Mouse (Mus musculus) ovary, postnatal 36 days (tissue): Measurements from ENCODE around the gene Rnf215.
"Not testable (repeated sequence)": the region's sequence is repeated elsewhere in the genome, so short reads cannot be mapped to it uniquely, and the experiment has no call there.

ENCODE experiments used
- DNase-seq: peaks from one replicate; pipeline ENCODE4 v3.0.0; 2022; ENCODE audit warnings: low spot score, mixed read lengths

The Rnf215 gene

DNA sequence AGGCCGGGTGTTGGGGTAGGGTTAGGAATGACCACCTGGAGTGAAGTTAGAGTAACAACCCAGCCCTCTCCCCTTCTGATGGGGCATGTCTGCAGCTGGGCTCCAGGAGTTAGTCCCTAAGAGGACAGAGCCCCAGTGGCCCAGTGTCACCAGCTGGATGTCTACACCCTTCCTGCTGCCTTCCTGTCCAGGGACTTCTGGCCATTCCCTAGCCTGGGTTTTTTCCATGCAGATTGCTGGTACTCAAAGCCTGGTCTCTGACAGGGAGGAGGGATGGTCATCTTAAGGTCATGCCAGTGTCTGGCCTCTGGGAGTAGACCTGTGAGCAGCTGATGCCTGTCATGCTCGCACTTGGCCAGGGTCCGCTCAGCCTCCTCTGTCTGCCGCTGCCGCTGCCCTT is 13.1 kb downstream of the Rnf215 start:
- no peak for DNase-seq

DNA sequence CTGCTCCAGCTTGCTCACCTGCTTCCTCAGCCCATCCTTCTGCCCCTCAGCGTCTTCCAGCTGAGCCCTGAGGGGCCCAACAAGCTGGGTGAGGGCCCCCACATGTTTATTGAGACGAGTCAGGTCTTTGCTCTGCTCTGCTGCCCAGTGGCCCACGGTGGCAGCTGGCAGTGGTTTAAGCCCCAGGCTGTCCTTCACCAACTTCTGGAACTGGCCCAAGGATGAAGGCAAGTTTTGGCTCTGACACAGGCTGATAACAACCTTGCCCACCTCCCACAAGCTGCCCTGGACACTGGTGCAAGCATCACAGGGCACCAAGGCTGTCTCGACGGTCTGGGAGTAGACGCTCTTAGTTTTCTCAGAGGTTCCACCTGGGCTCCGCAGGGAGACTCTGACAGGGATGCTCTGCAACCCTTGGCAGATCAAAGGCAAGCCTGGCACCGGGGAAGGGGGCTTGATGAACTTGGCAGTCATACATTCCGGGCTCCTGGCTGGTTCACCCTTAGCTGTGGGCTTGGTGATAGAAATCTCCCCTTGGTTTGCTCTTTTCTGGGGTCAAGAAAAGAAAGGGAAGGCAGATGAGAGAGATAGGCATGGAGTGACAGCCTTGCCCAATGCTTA is 13.6 kb downstream of the Rnf215 start:
- no peak for DNase-seq

DNA sequence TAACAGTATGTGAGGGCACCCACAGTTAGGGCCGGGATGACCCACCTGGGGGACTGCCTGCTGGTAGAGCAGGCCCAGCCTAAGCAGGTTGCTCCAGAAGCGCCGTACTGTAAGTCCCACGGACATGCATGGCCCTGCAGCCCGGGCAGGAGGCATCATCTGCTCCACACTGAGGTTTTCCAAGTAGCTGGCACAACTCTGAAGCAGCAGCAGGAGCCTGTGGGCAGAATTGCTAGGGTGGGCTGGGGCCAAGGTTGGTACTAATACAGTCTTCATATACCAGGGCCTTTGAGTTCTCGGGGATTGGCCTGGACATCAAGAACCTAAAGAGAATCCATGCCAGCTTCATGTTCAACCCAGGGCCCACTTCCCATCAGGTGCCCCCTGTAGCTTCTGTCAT is 14.9 kb downstream of the Rnf215 start:
- no peak for DNase-seq

DNA sequence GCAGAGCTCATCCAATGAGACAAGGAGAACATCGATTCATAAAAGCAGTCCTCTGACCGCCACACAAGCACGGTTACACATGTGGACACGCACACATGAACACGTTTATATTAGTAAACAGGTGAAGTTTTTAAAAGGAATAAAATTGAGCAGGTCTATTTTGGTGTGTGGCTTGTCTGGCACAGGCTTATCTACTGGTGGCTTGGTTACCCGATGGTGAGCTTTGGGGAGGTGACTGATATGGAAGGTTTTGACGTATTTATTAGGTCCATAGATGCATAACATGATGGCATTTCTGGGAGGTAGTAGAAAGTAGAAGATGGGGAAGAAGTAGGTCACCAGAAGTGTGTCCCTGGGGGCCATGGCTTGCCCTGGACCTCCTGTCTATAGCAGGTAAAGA is 18.7 kb downstream of the Rnf215 start:
- no peak for DNase-seq

DNA sequence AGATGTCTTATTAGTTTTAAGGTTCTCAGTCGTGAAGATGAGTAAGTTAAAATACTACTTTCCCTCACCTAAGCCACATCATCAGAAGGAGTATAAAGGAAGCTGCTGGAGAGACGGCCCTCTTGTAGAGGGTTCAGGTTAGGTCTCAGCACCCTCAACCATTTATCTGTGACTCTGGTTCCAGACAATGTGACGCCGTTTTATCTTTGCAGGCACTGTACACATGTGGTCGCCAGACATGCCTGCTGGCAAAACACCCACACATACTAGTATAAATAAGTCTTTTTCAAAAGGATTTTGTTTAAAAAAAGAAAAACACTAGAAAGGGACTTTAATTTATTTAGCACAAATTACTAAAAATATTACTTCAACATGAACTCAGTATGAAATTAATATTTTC is 20.6 kb downstream of the Rnf215 start:
- no peak for DNase-seq

DNA sequence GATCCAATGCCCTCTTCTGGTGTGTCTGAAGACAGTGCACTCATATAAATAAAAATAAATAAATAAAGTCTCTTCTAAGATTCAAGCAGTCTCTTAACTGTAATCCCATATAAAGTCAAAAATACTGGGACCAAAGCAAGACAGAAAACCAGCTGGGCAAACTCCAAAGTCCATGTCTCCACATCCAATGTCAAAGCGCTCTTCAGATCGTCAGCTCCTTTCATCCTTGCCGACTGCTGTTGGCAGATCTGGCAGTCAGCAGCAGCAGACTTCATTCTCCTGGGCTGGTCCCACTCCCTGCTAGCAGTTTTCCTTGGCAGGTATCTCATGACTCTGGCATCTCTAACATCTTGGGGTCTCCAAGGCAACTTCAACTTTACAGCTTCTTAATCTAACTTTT is 23.7 kb downstream of the Rnf215 start:
- DNase-seq = no peak

DNA sequence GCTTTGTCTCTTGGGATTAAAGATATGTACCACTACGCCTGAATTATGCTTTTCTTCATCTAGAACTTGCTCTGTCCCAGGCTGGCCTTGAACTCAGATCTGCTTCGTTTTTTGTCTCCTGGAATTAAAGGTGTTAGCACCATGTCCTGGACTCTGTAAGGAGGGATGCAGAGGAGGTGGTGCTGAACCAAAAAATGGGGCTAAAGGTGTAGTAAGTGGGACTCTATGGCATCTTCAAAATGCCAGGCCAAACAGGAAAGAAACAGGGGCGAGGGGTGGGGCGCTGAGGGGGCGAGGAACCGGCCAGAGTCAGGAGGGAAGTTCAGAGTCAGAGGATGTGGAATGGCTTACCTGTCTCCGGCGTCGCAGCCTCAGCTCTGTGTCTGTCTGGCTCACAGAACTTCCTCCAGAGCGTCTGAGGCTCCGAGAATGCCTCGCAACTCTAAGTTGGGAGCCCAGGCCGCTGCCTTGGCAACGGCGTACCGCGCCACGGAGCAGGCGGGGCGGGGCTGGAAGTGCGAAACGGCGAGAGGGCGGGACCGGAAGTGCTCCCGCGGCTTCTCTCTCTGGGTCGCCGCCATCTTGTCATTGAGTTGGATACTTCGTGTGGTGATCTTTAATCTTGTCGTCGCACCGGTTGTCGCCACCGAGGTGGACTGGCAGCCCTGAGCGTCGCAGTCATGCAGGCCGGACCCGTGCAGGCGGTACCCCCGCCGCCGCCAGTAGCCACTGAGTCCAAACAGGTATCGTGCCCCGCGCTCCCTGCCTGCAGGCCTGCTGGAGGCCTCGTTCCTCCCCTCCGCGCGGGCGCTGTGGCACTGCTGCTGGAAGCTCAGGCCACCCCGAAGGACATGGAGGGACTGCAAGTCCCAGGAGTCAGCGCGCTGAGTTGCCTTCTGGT is 25.1 kb downstream of the Rnf215 start, which contains the start of the genes Ccdc157 and Sf3a1:
Gene Ccdc157 (minus strand): TSS at position 486 of the 901 bp plus-strand sequence.
Gene Sf3a1 (plus strand): TSS at position 543 of the 901 bp plus-strand sequence.
- peak; percentile 93 for DNase-seq

DNA sequence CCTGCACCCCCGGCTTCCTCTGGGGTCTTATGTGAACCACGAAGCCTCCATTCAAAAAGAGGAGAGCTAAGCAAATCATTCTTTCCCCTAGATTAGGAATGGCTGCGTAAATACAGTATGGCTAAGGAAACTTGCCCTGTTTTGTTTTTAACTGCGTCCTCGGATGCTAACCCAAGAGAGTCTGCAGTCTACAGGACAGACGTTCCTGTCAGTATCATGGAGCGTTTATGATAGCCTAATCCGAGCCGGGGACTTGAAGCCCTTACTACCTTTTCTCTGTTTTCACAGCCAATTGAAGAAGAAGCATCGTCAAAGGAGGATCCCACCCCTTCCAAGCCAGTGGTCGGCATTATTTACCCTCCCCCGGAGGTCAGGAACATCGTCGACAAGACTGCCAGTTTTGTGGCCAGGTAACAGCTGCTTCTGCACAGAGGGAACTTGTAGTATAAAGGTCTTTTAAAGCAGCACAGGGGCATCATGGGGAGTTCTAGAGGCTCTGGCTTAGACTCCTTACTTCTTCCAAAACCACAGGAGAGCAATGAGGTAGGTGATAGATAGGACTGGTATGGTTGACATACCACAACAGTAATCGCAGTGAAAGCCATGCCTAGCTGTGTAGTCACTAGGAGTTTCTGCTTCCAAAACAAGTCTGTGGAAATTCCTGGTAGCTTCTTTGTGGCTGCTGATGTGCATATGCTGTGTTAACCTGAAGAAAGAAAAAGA is 25.9 kb downstream of the Rnf215 start:
- DNase-seq = no peak

DNA sequence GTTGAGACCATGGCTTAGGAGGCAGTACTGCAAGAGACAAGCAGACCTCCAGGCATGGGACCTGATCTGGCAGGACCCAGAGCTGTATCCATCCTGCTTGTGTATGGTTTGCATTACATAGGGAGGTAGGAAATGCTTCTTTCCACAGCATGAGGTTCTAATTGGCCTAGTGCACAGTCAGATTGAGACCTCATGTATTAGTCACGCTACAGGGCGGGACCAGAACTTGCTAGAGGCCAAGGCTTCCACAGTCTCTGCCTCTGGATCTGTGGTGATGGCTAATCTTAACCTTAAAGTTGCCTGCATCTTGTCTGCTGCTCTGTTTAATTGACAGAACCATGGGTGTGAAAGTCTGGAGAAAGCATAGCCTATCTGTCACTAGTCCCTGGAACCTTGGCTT is 29.7 kb downstream of the Rnf215 start:
- no peak for DNase-seq

DNA sequence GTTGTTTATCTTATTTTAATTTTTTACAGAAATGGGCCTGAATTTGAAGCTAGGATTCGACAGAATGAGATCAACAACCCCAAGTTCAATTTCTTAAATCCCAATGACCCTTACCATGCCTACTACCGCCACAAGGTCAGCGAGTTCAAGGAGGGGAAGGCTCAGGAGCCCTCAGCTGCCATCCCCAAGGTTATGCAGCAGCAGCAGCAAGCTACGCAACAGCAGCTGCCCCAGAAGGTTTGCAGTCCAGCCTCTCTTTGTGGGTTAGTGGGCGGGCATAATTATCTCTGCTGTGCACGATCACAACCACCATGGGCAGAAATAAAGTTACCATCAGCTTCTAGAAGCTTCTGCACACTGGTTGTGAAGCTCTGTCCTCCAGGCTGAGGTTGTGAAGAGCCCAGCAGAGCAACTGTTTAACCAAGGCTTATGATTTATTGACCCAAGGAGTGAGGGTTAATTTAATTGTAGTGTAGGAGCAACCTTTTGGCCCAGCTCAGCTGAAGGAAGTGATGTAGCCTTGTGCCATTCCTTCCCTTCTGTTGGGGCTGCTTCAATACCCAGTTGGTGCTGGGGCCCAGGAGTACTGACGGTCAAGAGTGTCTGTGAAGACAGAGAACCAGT is 31.6 kb downstream of the Rnf215 start:
- no peak for DNase-seq

DNA sequence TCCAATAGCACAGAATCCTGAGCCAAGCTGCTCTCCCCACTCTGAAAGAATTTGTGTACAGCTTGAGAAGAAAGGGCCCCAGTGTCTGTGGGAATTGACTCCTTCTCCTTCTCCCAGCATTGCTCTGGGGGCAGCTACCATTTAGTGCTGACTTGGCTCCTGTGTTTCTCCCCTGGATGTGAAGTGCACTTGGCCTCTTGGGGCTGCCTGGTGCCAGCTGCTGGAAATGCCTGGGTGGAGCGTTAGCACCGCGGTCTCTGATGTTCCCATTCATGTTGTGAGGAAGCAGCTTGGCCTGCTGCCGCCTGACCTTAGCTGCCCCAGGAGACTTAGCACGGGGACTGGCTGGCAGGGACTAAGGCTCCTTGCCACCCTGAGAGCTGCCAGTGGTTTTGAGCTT is 39.6 kb downstream of the Rnf215 start:
- no peak for DNase-seq

DNA sequence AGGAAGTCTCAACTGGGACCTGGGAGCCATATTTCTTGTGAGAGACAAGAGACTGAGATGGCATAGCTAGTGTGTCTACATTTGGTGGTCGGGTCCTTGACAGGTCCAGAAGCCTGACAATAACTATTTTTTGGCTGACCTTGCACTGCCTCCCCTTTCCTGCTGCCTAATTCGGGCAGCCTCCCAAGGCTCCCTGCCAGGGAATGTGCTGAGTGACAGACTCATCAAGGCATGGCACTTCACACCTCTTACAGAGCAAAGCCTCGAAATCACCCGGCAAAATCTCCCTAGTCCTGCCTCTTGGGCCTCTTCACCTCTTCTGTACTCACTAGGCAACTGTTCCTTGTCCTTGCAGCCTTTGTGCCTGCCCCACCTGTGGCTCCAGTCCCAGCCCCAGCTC is 42.7 kb downstream of the Rnf215 start:
- DNase-seq = no peak

DNA sequence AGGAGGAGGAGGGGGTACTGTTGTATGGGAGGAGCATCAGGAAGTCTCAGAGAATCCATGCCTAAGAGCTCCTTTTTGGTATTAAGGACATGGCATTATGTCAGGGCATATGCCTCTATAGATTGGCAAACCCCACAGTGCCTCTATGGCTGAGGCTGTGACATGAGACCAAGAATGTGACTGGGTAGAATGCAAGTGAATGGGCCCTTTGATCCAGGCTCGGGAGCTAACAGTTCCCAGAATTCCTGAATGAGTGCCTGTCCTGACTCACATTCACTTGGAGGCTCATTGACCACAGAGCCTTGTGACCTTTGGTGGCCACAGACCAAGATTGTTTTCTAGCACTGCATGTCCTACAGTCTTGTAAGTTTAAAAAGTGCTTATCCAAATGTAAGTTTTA is 47.1 kb downstream of the Rnf215 start:
- no peak for DNase-seq

DNA sequence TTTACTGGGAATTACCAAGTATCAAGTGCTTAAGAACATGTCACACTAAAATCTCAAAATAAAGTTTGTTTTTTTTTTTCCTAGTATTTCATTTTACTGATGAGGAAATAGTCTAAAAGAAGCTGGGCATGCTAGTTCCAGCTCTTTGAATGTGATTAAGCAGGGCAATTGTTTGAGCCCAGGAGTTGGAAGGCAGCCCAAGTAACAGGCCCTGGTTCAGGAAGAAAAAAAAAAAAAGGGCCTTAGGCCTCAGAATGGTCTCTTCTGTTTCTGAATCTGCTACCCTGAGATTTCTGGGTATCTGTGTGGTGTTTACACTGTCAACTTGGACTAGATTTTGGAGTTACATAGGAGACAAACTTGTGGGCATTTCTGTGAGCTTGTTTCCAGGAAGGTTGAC is 48.5 kb downstream of the Rnf215 start:
- DNase-seq = no peak

DNA sequence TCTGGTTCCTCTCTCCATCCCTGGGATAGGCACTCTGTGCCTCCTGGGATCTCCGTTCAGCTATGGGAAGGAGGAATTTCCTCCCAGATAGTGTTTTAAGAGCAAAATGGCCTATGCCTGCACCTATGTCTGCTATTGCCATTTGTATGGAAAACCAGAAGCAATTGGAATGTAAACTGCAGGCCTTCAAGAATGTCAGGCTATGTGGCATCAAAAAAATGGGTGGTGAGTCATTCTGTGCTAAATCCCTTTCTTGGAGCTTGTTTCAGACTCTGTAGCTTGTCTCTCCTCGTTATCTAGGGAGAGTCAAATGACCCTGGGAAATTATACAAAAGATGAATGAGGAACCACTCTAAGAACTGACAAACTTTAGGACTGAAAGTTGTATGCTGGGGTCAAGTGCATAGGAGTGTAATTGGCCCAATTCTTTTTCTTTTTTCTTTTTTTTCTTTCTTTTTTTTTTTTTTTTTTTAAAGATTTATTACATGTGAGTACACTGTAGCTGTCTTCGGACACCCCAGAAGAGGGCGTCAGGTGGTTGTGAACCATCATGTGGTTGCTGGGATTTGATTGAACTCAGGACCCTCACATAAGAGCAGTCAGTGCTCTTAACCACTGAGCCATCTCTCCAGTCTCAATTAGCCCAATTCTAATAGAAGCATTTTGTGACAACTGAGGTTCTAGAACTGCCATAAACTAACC is 49.4 kb downstream of the Rnf215 start:
- DNase-seq = no peak

DNA sequence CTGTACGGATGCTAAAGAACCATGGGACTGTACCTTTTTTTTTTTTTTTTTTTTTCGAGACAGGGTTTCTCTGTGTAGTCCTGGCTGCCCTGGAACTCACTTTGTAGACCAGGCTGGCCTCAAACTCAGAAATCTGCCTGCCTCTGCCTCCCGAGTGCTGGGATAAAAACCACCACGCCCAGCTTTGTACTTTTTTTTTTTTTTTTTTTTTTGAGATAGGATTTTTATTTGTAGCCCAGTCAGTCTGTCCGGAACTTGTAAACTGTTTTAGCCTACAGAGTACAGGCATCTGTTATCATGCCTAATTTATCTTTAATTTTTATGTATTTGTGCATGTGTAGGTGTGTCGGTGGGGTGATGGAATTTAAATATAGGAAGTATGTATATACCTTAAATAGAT is 50.5 kb downstream of the Rnf215 start:
- not testable (repeated sequence) for DNase-seq

DNA sequence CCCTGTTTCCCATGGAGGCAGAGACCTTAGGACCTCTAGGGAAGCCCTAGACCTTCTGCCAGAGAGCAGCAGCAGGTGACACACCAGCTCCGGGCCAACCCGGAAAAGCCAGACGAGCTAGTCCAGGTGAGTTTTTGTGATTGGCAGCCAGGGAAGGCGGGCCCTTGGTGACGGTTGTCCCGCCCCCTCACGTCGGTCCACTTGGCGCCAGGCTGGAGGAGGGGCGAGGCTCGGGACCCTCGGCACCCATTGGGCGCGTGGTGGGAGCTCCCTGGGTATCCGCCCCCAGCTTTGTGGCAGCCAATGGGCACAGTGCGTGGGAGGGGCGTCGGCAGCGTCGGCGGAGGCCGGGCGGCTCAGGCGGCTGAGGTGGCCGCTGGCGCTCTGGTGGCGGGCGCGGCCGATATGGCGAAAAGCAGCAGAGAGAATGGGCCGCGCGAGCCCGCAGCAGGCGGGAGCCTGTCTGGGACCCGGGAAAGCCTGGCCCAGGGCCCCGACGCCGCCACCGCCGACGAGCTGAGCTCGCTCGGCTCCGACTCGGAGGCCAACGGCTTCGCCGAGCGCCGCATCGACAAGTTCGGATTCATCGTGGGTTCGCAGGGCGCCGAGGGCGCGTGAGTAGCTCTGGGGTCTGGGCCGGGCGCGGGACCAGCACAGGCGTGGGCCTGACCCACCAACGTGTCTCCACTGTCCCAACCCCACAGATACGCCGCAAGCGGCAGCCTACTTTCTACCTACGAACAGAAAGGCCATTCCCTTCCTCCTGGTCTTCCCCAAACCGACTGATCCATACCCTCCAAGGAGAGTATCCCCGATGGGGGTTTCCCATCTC is 51.7 kb downstream of the Rnf215 start, which contains the start of gene Tbc1d10a:
Gene Tbc1d10a (plus strand): TSS at position 304 of the 832 bp plus-strand sequence.
- DNase-seq = peak; percentile 98

DNA sequence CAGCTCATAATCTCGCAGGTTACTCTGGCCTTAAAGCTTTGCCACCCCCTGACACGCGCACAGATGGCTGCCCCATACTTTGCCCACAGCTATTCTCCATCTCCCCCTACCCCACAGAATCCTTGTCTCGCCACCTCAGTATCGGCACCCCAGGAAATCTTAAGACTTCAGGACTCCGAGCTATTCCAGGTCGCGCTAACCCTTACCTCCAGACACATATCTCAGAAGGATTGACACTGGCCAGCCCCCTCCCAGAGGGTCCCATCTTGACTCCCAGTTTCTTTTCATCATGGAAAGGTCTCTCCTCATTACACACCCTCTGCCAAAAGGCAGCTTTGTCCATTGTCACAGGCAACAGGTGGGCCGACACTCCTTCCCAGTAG is 52.3 kb downstream of the Rnf215 start:
- DNase-seq = no peak

DNA sequence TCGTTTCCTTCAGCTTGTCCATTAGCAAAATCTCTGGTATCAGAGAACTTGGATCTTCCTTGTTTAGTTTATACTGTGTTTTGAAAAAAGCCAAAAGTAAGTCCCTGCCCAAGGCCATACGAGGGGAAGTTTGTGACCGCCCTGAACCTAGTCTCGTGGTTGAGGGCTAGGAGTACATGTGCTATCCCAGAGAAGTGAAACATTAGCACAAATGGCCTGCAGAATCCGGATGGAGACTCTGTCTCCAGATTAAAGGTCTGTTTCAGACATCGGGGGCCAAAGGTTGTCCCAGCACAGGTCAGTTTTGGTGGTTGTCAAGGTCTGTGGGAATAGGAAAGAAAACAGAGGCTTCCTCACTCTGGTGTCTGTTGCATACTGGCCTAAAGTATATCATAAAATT is 54.2 kb downstream of the Rnf215 start:
- no peak for DNase-seq

DNA sequence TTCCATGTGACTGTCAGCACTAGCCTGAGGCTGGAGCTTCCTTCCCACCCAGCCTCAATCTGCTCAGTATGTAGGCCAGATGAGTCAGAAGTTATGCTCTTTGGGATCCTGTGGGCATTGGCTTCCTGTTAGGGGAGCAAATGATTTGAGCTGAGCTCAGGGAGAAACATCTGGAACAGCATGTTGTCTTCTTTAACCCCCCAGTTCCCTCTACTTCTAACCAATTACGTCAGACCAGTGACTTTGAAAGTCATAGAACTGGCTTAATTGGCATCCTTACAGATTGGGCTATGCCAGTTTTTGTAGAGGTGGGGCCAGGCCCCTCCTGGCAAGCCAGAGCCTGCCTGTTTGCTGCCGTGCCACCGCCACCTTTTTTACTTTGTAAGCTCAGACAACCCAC is 55.7 kb downstream of the Rnf215 start:
- DNase-seq = no peak
